Mouse (Mus musculus) myocyte (in vitro differentiated cells): ENCODE results near the gene Cacna2d4. TPM values are rescaled to one million over a fixed set of nuclear protein-coding genes. Genes with fewer than 3 reads are reported as not detected.

Source experiments
- H3K27me3 ChIP-seq: one replicate; pipeline ENCODE4 v1.6.1; 2011; ENCODE audit not compliant: control insufficient read depth, insufficient read depth, insufficient read length
- H3K36me3 ChIP-seq: one replicate; pipeline ENCODE4 v1.6.1; 2011; ENCODE audit not compliant: control insufficient read depth, insufficient read depth
- H3K4me2 ChIP-seq: one replicate; pipeline ENCODE4 v1.6.1; 2011; ENCODE audit warnings: low read depth, control low read depth
- H3K4me3 ChIP-seq: one replicate; pipeline ENCODE4 v1.5.1; 2011; ENCODE audit warnings: mild to moderate bottlenecking, control low read depth, moderate library complexity
- H3K79me2 ChIP-seq: one replicate; pipeline ENCODE4 v1.6.1; 2011; ENCODE audit not compliant: control insufficient read depth, insufficient read depth
- H3ac ChIP-seq: one replicate; pipeline ENCODE4 v1.6.1; 2011; ENCODE audit not compliant: control insufficient read depth, insufficient read length
- CEBPB ChIP-seq: IDR thresholded peaks from 2 replicates; pipeline ENCODE4 v1.6.1; 2011; ENCODE audit warnings: mild to moderate bottlenecking, moderate library complexity; ENCODE audit not compliant: poor library complexity, insufficient read depth, severe bottlenecking
- E2F4 ChIP-seq: IDR thresholded peaks from one replicate; pipeline ENCODE4 v1.6.1; 2011; ENCODE audit warnings: mild to moderate bottlenecking, control low read depth, moderate library complexity; ENCODE audit not compliant: insufficient read depth
- MAX ChIP-seq: IDR thresholded peaks from one replicate; pipeline ENCODE4 v1.6.1; 2011; ENCODE audit warnings: low read depth, mild to moderate bottlenecking, control low read depth
- MYOD1 ChIP-seq, 3 experiments: IDR thresholded peaks; one replicate each; pipeline ENCODE4 v1.6.1; 2011; ENCODE audit warnings: control low read depth in 2 of 3, low read depth in 2 of 3, mild to moderate bottlenecking in 2 of 3, moderate library complexity in 1 of 3; ENCODE audit not compliant: insufficient read length in 2 of 3, control insufficient read depth in 1 of 3
- MYOG ChIP-seq, 3 experiments: IDR thresholded peaks; one replicate each; pipeline ENCODE4 v1.6.1; 2011; ENCODE audit warnings: control low read depth in 2 of 3, low read depth in 2 of 3, mild to moderate bottlenecking in 2 of 3; ENCODE audit not compliant: insufficient read length in 2 of 3, control insufficient read depth in 1 of 3, insufficient read depth in 1 of 3
- POLR2A ChIP-seq: IDR thresholded peaks from one replicate; pipeline ENCODE4 v1.6.1; 2011; ENCODE audit warnings: low read depth, mild to moderate bottlenecking, control low read depth, moderate library complexity; ENCODE audit not compliant: insufficient read length
- POLR2AphosphoS2 ChIP-seq: IDR thresholded peaks from one replicate; pipeline ENCODE4 v1.6.1; 2011; ENCODE audit warnings: low read depth, control low read depth; ENCODE audit not compliant: insufficient read length
- REST ChIP-seq: IDR thresholded peaks from one replicate; pipeline ENCODE4 v1.6.1; 2011; ENCODE audit warnings: mild to moderate bottlenecking, control low read depth, moderate library complexity; ENCODE audit not compliant: insufficient read depth, insufficient read length
- SRF ChIP-seq: IDR thresholded peaks from one replicate; pipeline ENCODE4 v1.6.1; 2011; ENCODE audit warnings: low read depth; ENCODE audit not compliant: control insufficient read depth, insufficient read length
- TCF12 ChIP-seq: IDR thresholded peaks from one replicate; pipeline ENCODE4 v1.6.1; 2011; ENCODE audit warnings: mild to moderate bottlenecking, control low read depth; ENCODE audit not compliant: poor library complexity, insufficient read depth, severe bottlenecking
- TCF3 ChIP-seq: IDR thresholded peaks from one replicate; pipeline ENCODE4 v1.6.1; 2011; ENCODE audit warnings: low read depth, control low read depth; ENCODE audit not compliant: insufficient read length
- USF1 ChIP-seq: IDR thresholded peaks from one replicate; pipeline ENCODE4 v1.6.1; 2011; ENCODE audit warnings: low read depth, mild to moderate bottlenecking, control low read depth, moderate library complexity
- polyA plus RNA-seq: library from polyadenylated mRNA; unstranded; fragments of >200 nt; fragmentation: generic; extraction: Trizol; gene quantifications from one replicate; pipeline ENCODE4 v1.2.1, GENCODE M21; 2012; ENCODE audit warnings: missing spikeins

The Cacna2d4 gene
- polyA plus RNA-seq, 1 experiment, result not detected

GRCm38 (mm10) chr6:119214190-119214589 is 22.1 kb upstream of the Cacna2d4 start:
- Histone ChIP-seq H3K79me2 (no peaks in the 10 kb centered on the region), H3K4me2 (no peak overlapping the region), H3K4me3 (no peak overlapping the region), H3K27me3 (no peaks in the 10 kb centered on the region), H3K36me3 (no peaks in the 10 kb centered on the region), H3ac (no peak overlapping the region)
- TF ChIP-seq TCF3, result no peak
- TF ChIP-seq E2F4, result no peak
- TF ChIP-seq POLR2AphosphoS2, result no peak
- no peak for TF ChIP-seq MAX
- no peak for TF ChIP-seq MYOG (IDR thresholded peaks at IDR 0.05; ENCODE audit: control insufficient read depth in 1 of 3, insufficient read depth in 1 of 3, insufficient read length in 2 of 3, low read depth in 2 of 3)
- TF ChIP-seq CEBPB, result no peak
- TF ChIP-seq POLR2A, result no peak
- no peak for TF ChIP-seq TCF12
- no peak for TF ChIP-seq SRF
- no peak for TF ChIP-seq USF1
- TF ChIP-seq MYOD1 (IDR thresholded peaks at IDR 0.05; ENCODE audit: control insufficient read depth in 1 of 3, insufficient read length in 2 of 3, low read depth in 2 of 3), result no peak
- TF ChIP-seq REST, result no peak

- Histone ChIP-seq H3K27me3 (no peaks in the 10 kb centered on the region), H3K79me2 (no peaks in the 10 kb centered on the region), H3K36me3 (no peaks in the 10 kb centered on the region), H3K4me3 (no peak overlapping the region), H3ac (no peak overlapping the region), H3K4me2 (no peak overlapping the region)
- TF ChIP-seq MYOD1 (IDR thresholded peaks at IDR 0.05; ENCODE audit: control insufficient read depth in 1 of 3, insufficient read length in 2 of 3, low read depth in 2 of 3), result no peak
- TF ChIP-seq E2F4, result no peak
- TF ChIP-seq POLR2AphosphoS2, result no peak
- TF ChIP-seq TCF3, result no peak
- TF ChIP-seq MAX, result no peak
These were observed 21.2 kb upstream of the Cacna2d4 start for GRCm38 (mm10) chr6:119215040-119215613.

DNA sequence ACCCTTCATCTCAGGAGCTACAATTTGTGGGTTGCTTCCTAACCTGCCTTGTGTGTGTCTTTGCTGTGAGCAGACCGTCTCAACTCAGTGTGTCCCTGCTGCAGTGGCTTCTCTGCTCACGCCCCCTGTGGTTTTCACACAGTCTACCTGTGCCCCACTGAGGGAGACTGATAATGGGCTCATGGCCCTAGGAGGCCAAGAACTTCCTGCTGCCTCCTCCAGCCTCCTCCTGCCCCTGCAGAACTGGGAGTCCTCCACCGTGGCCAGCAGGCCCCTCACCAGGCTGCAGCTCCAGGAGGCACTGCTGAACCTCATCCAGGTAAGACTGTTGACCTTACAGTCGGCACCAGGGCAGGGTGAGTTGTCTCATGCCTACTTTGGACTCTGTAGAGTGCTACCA is 18.7 kb upstream of the Cacna2d4 start:
- no peak overlapping the region for H3K4me3 ChIP-seq
- TF ChIP-seq TCF3, result no peak
- no peak for TF ChIP-seq SRF
- H3K36me3 ChIP-seq, result no peaks in the 10 kb centered on the region
- H3ac ChIP-seq, result no peak overlapping the region
- H3K79me2 ChIP-seq, result no peaks in the 10 kb centered on the region
- no peak overlapping the region for H3K4me2 ChIP-seq
- H3K27me3 ChIP-seq, result no peaks in the 10 kb centered on the region

GRCm38 (mm10) chr6:119218591-119218990 is 17.7 kb upstream of the Cacna2d4 start:
- Histone ChIP-seq H3K36me3 (no peaks in the 10 kb centered on the region), H3K79me2 (no peaks in the 10 kb centered on the region)
- TF ChIP-seq TCF3 (no peak), SRF (no peak), CEBPB (no peak), E2F4 (no peak), MYOD1 (IDR thresholded peaks at IDR 0.05; ENCODE audit: control insufficient read depth in 1 of 3, insufficient read length in 2 of 3, low read depth in 2 of 3) (no peak), POLR2AphosphoS2 (no peak)

GRCm38 (mm10) chr6:119219237-119219870 is 17.0 kb upstream of the Cacna2d4 start:
- no peak overlapping the region for H3K4me3 ChIP-seq

More at GRCm38 (mm10) chr6:119218591-119218990, 17.7 kb upstream of the Cacna2d4 start:
- Histone ChIP-seq H3K27me3 (no peaks in the 10 kb centered on the region), H3ac (no peak overlapping the region), H3K4me3 (no peak overlapping the region), H3K4me2 (no peak overlapping the region)

More at GRCm38 (mm10) chr6:119219237-119219870, 17.0 kb upstream of the Cacna2d4 start:
- Histone ChIP-seq H3K27me3 (no peaks in the 10 kb centered on the region), H3ac (no peak overlapping the region), H3K4me2 (no peak overlapping the region), H3K79me2 (no peaks in the 10 kb centered on the region), H3K36me3 (no peaks in the 10 kb centered on the region)
- no peak for TF ChIP-seq REST
- no peak for TF ChIP-seq SRF
- TF ChIP-seq MYOD1 (IDR thresholded peaks at IDR 0.05; ENCODE audit: control insufficient read depth in 1 of 3, insufficient read length in 2 of 3, low read depth in 2 of 3), result no peak
- no peak for TF ChIP-seq MAX
- no peak for TF ChIP-seq E2F4
- no peak for TF ChIP-seq USF1
- no peak for TF ChIP-seq POLR2AphosphoS2
- TF ChIP-seq TCF12, result no peak
- no peak for TF ChIP-seq TCF3
- TF ChIP-seq POLR2A, result no peak
- no peak for TF ChIP-seq MYOG (IDR thresholded peaks at IDR 0.05; ENCODE audit: control insufficient read depth in 1 of 3, insufficient read depth in 1 of 3, insufficient read length in 2 of 3, low read depth in 2 of 3)
